Mouse (Mus musculus) frontal cortex, postnatal 36 days (tissue): ENCODE data around the gene Gpr18.

Experiments
- DNase-seq, 2 experiments: peaks; one replicate each; pipeline ENCODE4 v3.0.0; 2022; ENCODE audit warnings: low spot score in 2 of 2

The Gpr18 gene

DNA sequence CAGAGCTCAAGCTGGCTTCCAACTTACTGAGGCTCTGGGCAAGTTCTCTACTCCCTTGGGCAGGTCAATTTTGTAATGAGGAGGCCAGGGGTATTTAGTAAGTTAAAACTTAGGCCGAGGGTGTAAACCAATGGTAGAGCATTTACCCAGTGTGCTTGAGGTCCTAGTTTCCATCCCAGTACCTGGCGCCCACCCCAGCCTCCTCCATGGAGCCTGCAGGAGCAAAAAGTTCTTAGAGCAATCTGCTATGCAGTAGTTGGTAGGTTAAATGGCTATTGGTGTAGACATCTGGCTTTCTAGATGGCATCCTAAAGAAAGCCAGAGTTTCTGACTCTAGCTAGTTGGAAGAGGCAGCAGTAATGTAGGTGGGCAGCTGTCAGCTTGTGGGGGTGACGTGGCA lies 33.9 kb upstream of the Gpr18 start:
- no peak for DNase-seq

DNA sequence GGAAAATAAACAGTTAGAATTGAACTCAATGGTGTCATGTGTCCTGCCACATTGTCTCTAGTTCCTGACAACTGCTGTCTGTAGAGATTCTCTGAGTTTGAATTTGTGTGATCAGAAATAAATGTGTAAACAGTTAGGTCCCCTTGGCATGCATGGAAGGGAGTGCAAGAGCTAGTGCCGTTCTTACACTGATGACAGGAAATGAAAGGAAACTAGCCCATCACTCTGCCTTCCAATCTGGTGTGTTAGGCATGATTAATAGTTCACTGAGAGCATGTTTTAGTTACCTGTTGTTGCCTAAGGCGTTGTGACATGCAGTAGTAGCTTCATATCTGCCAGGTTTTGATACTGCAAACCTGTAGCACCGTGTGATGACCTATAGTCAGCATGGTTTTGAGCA lies 32.4 kb upstream of the Gpr18 start:
- DNase-seq = no peak

DNA sequence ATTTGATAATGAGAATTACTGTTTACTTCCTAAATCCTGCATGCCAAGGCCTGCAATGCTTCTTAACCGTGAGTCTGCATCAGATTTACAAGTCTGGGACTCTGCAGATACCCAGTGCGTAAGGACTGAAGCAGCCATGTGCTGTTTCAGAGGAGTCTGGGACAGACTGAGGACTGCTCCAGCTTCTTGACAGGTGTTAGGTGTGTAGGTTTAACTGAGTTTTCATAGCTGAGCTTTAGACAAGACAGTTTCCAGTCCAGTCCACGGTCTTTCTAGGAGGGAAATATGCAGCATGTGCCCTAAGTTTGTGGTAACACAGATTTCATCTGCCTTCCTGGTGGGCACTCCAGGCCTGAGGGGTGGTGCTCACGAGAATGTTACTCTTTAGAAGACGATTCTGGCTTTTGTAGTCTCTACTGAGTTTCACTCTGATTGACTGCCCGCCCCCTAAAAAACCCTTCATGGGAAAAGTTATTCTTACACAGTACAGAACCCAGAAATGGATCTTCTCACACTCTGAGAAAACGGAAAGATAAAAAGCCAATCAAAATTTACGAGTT lies 31.7 kb upstream of the Gpr18 start:
- no peak for DNase-seq

DNA sequence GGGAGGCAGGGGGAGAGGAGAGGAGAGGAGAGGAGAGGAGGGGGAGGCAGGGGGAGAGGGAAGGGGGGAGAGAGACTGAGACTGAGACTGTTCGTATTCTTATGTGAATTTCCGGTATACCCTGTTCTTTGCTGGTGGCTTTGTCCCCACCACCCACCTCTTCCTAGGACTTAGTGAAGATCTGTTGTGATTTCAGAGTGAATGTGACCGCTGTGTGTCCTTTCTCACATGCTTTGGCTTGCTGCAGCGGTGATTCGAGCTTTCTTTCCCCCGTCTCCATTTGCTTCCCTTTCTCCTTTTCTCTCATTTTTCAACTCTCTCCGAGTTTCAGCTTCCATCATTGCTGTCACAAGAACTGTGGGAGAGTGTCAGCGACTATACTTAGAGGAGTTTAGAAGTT lies 31.1 kb upstream of the Gpr18 start:
- DNase-seq = no peak

DNA sequence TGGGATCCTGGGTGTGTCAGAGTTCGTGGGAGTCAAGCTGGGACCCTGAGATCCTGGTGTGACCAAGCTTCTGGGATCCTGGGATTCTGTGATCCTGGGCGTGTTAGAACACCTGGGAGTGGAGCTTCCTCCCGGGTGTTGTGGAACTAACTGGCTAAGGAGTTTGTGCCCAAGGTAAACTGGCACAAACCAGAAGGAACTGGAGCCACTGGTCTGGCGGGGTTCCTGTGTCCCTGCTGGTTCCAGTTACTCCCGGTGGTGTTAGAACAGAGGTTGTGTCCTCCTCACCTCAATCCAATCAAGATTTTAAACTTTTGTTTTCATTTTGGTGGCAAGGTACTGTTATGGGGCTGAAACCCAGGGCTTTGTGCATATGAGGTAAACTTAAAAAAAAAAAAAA lies 30.6 kb upstream of the Gpr18 start:
- DNase-seq = no peak

DNA sequence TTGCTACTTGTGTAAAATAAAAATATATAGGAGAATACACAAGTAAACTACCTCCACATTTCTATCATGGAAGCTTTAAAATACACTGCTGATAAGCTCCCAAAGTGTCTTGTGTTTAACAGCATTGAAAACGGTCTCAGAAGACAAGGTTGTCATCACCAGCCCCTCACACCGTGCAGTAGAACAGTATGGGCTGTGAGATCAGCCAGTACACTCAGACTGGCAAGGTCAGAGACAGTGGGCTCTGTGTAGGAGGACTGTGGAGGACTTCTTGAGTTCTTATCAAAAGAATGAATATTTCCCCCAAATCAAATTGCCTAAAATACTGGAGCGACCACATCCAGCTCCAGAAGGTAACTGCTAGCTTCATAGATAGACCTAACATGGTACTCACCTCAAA lies 24.0 kb upstream of the Gpr18 start:
- DNase-seq = no peak

DNA sequence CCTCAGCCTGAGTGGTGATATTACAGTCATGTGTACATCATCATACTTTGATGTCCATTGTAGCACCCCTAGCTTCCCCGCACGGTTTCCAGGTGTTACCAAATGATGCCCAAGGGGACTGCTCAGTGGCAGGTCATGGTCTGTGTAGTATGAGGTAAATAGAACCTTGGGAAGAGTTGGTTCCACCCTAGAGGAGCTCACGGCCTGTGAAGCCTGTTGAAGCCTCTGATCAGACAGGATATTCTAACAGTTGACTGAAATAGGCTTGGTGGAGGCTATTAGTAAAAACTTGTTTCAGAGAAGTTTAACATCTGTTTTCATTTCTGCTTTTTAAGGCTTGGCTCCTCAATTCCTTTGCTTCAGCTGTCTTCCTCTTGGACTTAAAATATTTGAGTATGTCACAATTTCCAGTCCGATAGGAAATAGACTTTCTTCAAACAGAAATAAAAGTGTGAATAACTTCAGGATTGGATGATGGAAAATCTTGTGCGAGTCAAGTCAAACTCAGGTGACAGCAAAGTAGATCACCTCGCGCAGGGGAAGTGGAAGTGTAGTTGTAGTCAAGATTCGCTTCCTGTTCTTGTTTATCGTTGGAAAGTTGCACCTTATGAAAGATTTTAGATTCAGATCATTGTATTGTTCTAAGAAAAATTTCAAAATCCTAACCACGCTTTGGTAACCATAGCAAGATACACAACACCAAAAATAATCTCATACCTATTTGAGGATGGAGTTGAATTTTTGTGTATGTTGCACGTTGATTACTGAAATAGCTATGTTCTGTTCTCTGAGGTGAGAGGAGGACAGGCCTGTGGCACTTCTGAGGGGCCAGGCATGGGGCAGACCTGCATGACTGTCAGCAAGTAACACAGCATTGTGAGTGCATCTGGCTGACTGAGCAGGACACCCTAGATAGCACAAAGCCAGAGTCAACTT lies 22.9 kb upstream of the Gpr18 start:
- no peak for DNase-seq

DNA sequence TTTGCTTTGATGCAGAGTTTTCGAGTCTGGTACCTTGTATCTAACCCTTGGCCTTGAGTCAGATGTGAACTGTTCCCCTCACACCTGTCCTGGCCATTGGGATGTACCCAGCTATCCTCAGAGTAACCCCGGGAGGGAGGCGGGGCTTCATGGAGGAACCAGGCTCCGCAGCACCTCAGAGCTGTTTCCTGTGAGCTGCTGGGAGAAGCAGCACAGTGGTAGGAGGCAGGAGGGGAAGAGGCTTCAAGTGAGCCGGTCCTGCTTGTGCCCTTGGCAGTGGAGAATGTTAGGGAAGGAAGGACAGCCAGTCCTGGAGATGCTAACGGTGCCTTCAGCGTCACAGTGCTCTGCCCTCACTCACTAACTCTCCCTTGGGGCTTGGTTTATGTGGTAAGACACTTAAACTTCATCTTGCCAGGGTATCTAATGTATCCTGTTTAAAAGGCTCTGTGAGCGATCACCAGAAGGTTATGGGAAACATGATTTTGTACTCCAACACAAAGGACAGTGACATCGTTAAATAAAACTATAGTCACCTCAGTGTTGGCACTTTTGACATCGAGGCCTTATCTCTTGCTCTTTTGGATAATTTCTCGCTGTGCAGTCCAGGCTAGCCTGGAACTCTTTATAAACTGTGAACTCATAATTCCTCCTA lies 22.1 kb upstream of the Gpr18 start:
- no peak for DNase-seq

DNA sequence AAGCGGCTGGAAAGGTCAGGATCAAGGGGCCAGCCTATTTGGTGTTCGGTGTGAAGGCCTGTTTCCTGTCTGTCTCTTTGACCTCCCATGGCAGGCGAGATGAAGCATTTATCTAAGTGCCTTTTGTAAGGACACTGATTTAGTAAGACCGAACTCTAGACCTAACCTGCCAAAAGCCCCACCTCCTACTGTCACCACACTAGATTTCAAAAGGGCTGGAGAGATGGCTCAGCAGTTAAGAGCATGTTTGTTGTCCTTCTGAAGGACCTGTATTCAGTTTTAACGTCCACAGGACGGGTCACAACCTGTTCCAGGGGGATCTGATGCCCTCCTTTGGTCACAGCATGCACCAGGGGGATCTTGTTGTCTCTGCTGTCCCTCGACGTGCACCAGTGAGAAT lies 21.3 kb upstream of the Gpr18 start:
- no peak for DNase-seq

DNA sequence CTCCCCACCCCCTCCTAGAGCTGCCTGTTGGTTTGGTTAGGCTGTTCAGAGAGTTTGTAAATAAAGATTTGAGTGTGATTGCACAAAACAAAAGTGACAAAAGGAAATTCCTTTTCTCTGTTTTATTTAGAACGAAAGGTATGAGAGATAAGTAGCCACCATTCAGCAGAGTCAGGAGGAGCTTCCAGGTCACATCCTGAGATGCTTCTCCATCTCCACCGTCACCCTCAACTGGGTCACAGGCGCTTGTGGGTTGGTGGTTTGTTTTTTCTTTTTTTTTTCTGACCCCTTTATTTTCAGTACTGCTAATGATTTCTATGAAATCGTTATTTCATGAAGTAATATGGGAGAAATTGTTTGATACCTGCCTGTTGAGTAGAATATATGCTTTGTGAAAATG lies 20.8 kb upstream of the Gpr18 start:
- no peak for DNase-seq

DNA sequence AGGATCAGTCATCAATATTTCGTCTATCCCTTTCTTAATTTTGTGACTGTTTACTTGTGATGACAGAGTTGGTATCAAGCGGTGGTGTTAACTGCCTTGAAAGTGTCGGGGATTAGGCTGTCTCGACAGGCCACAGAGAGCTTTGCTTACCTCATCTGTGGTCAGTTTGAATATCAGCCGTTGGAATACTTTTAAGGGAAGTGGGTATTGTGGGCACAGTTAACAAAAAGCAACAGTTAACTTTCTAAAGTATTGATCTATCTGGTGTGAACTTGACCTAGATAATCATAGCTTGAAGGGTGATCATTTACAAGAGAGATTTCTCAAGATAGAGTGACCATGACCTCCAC lies 19.0 kb upstream of the Gpr18 start:
- no peak for DNase-seq

DNA sequence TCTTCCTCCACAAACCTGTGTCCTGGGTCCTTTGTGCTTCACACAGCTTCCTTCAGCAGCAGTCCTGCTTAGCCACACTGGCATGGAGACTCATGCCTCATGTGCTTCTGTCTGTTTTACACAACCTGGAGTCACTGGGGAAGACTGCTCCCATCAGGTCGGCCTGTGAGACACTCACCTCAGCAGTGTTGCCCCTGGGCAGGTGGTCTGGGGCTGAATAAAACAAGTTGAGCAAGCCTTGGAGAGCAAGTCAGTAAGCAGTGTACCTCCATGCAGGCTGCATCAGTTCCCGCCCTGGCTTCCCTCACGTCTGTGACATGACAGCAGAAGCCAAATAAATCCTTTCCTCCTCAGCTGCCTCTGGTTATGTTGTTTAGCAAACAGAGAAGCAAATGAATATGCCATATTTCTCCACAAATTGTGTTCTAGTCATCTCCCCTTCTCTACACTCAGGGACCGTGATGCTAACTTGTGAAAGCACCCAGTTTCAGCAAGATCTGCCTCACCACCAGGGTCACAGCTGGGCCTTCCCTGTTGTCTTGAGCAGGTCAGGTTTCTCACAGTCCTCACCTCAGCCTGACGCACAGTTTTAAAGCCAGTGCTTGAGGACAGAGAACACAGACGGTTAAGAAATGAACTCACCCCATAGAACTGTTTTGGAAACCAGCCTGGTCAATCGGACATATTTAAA lies 18.5 kb upstream of the Gpr18 start:
- DNase-seq = no peak

DNA sequence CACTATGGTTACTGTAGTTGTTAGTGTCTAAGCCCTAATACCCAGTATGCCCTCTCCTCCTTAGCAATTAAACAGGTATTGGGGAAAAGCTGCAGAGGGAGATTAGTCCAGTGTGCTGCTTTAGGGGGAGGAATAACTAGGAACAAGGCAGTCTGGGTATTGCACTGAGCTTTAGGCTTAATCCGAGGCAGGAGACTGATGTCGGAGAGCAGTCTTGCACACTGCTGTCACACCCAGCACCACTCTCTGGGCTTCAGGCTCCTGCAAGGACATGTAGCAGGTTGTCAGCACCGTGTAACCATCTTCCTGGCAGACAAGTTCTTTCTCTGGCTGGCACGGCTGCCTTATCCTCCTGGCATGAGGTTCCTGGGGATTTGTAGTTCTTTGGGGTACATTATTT lies 16.6 kb upstream of the Gpr18 start:
- no peak for DNase-seq

DNA sequence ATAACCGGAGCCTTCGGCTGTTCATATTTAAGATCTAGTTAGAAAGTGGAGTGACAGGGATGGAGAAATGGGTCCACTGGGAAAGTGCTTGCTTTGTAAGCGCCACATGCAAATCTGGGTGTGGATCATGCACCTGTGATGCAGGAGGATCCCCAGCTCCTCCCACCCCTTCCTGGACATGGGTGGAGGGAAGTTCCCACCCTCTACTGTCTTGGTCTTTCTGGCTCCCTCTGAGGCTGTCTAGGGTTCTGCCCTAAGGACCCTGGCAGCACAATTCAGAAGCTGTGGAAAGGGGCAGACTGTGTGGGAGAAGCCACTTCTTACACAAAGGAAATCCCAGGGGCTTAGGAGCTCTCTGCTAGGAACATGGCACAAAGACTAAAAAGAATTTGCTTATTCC lies 16.0 kb upstream of the Gpr18 start:
- DNase-seq = no peak

DNA sequence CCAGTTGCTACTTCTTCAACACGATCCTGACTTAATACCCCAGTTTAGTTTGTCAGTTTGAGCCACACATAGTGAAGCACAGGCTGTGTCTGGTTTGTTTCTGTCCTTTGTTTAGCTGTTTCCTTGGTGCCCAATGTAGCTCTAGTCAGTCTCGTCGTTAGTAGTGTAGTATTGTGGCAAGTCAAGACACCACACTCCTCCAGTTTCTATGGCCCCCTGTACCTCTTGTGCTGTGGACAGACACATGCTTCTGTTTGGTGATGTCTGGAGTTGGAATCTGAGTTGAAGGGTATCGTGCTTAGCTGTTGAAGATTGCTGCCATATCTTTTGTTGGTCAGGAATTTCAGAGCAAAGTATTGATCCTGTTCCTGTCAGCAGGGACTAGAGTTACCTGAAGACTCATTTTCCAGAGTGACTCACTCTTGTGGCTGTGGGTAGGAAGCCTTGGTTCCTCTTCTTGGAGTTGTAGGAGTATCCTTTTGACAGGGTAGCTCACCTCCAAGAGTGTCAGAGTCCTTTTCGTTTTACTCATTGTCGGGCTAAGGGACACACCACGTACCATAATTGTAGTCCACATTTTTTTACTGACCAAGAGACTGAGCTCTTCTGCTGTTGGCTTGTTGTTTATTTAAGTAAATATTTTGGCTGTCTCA lies 15.3 kb upstream of the Gpr18 start:
- no peak for DNase-seq

DNA sequence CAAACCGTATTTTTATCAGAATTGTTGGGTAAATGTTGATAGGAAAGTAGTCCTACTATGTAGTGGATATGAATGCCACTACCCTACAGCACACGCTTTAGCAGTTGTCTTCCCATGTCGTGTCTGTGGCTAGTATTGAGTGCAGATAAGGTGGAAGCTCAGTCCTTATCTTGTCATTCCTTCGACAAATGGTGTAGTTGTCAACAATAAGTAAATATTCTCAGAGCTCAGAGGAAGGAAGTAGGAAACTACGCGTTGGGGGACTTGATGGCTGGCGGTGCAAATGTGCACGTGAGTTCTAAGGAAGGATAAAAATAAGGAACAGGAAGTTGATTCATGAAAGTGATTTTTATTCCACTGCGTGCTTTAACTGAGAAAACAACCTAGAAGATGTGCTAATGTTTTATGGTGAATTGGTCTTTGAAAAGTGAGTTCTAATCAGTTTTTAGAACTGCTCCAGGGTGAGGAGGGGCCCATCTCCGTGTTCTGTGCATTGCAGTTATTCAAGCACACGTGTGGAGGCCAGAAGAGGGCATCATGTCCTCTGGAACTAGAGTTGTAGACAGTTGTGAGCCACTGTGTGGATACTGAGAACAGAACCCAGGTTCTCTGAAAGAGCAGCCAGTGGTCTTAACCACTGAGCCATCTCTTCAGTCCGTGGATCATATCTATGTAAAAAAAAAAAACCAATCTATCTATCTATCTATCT lies 13.8 kb upstream of the Gpr18 start:
- DNase-seq = no peak

DNA sequence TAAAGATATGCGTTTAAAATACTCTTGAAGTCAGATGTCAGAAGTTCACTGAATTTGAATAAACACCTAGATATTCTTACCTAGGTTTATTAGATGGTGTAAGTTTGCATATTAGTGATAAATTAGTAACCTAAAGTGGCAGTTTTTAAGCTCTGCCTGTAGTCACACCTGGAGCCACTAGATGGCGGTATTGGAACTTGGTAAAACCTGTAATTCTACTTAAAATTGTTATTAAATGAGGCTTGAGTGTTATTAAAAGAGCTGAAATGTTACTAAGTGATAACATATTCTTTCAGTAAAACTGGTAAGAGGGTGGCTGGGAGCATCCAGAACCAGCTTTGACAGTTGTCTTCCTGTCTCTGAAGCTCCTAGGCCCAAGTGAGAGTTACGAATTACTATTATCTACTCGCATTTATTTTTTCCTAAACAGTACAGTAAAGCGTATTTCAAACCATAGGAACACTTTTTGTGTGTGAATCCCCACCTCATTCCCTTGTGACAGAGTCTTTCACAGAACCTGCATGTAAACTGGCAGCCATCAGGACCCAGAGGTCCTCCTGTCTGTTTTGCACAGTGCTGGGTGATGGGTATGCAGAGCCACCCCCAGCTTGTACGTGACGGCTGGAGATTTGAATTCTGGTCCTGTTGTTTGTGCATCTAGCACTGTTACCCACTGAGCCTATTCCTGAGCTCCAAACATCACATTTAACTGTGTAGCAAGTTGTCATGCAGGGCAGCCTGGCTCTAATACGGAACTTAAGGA lies 13.0 kb upstream of the Gpr18 start:
- DNase-seq = peak; percentile 21 to 60

DNA sequence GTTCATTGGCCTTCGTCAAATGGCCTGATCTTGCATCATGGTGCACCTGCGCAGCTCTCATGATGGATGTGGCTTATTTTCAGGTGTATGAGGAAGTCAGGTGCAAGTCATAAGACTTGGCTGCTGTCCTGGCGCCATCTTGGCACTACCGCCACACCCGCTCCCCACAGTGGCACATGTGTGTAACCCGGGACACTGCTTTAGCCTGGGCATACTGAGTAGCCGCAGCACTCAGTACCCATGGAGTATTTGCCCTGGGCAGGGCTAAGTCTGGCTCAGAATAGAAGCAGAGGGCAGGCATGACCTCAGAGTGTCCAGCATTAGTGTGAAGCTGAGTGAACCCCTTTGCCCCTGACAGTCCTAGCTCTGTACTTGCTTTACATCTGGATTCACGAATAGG lies 11.9 kb upstream of the Gpr18 start:
- DNase-seq = no peak

DNA sequence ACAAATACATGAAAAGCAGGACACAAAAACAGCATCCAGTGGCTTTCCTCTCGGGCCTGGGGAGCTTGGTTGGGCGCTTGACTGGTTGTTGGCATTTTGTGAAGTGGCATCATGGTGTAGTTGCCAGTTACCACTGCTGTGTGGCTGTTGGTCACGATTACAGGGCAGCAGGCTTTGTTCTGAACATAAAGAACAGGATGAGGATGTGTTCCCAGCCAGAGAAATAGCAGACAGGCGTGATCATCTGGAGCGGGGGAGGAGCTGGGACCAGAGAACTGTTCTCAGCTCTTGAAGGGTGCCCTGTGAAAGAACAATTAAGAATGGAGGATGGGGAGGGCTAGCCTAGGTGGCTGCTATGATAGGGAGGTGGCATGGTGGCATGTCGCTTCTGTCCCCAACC lies 11.3 kb upstream of the Gpr18 start:
- no peak for DNase-seq

DNA sequence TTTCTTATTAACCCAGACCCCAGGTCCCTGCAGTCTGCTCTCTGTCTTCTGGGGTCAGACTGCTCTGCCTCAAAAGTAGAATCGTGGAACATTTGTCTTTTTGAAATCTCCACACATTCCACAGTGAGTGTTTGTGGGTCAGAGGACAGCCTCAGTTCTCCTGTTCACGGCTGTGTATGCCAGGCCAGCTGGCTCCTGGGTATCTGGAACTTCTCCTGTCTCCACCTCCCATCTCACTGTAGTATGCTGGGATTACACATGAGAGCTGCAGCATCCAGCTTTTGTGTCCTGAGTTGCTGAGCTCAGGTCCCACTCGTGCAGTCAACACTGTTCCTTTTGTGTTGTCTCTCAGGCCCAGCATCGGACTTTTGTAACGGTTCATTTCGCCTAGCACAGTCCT lies 9.3 kb upstream of the Gpr18 start:
- no peak for DNase-seq

DNA sequence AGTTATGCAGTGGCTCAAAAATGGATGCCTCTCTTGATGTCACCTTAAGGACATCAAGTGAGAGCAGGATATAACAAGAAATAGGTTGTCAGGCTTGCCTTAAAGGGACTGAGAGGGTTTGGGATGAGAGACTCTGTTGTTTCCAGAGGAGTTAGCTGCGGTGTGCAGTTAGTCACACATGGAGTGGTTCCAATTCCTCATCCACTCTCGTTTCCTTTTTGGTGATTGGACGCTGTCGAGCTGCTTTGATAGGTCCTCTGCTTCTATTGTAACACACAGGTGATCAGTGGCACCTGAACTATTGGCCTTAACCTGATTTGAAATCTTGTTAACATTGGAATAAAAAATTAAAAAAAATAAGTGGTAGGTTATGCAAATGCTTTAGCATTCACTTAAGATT lies 7.2 kb upstream of the Gpr18 start:
- DNase-seq = no peak
